Mouse (Mus musculus) cortical plate, adult 2 months (tissue): Measurements from ENCODE around the gene N4bp2.

Experiments
- CTCF ChIP-seq: fragments of 200-500 bp; IDR thresholded peaks from 2 replicates; pipeline ENCODE4 v1.5.1; 2011; ENCODE audit warnings: mild to moderate bottlenecking, control low read depth, low read length; ENCODE audit not compliant: insufficient read depth; ENCODE audit errors: extremely low read depth
- POLR2A ChIP-seq: fragments of 200-500 bp; IDR thresholded peaks from 2 replicates; pipeline ENCODE4 v1.6.1; 2011; ENCODE audit warnings: mild to moderate bottlenecking, low read length, control low read depth; ENCODE audit not compliant: insufficient read depth; ENCODE audit errors: extremely low read depth

GRCm38 (mm10) chr5:65760041-65760440 lies 3.3 kb upstream of the N4bp2 start:
- TF ChIP-seq CTCF: no peak
- no peak for TF ChIP-seq POLR2A
